Mouse (Mus musculus) C2C12 (cell line): ENCODE data around the gene Ccdc40.

ENCODE experiments used
- CEBPB ChIP-seq: IDR thresholded peaks from one replicate; pipeline ENCODE4 v1.6.1; 2011; ENCODE audit warnings: low read depth, mild to moderate bottlenecking, control low read depth, moderate library complexity
- CTCF ChIP-seq: IDR thresholded peaks from one replicate; pipeline ENCODE4 v1.5.1; 2011; ENCODE audit not compliant: control insufficient read depth, insufficient read depth, insufficient read length
- FOSL1 ChIP-seq: IDR thresholded peaks from one replicate; pipeline ENCODE4 v1.8.0; 2011; ENCODE audit warnings: mild to moderate bottlenecking, low read length; ENCODE audit not compliant: poor library complexity, insufficient read depth, severe bottlenecking
- MAX ChIP-seq: IDR thresholded peaks from one replicate; pipeline ENCODE4 v1.6.1; 2011; ENCODE audit warnings: mild to moderate bottlenecking, control low read depth
- MYOD1 ChIP-seq: IDR thresholded peaks from one replicate; pipeline ENCODE4 v1.6.1; 2011; ENCODE audit warnings: low read depth; ENCODE audit not compliant: control insufficient read depth, insufficient read length
- MYOG ChIP-seq: IDR thresholded peaks from one replicate; pipeline ENCODE4 v1.6.1; 2011; ENCODE audit not compliant: control insufficient read depth, insufficient read length; ENCODE audit errors: extremely low read depth
- USF1 ChIP-seq: IDR thresholded peaks from one replicate; pipeline ENCODE4 v1.6.1; 2011; ENCODE audit warnings: low read depth, mild to moderate bottlenecking, control low read depth, moderate library complexity

DNA sequence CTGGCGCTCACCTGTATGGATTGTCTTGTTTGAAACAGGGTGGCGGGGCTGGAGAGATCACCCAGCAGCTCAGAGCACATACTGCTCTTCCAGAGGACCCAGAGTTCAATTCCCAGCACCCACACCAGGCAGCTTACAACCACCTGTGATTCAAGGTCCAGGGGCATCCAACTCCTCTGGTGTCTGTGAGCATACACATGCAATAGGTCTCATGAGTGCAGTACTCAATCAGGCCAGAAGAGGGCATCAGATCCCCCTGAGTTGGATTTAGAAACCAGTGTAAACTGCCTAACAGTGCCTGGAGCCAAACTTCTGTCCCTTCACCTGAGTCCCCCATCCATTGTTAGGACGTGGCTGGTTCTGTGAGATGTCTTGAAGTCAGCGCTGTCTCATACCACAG is 7.2 kb downstream of the Ccdc40 start:
- peak; percentile 19 for TF ChIP-seq CTCF
- no peak for TF ChIP-seq MYOD1
- no peak for TF ChIP-seq USF1
- no peak for TF ChIP-seq FOSL1
- no peak for TF ChIP-seq CEBPB
- TF ChIP-seq MAX, result no peak
- no peak for TF ChIP-seq MYOG
